Mouse (Mus musculus) midbrain, postnatal 0 days (tissue): Measurements from ENCODE around the gene Arrdc5. TPM values are rescaled to one million over a fixed set of nuclear protein-coding genes. Genes with fewer than 3 reads are reported as not detected.

Experiments
- ATAC-seq: fragments of 200-750 bp; cut with Nextera tagmentation; 2 replicates; pipeline ENCODE4 v1.8.0; 2017; ENCODE audit warnings: moderate number of reproducible peaks, mild to moderate bottlenecking, moderate TSS enrichment, moderate library complexity; ENCODE audit not compliant: low FRiP score
- DNase-seq: peaks from one replicate; pipeline ENCODE4 v3.0.0-alpha.2; 2015; ENCODE audit warnings: low spot score
- H3K27ac ChIP-seq: fragments of 300-500 bp; sonication (generic); 2 replicates; pipeline ENCODE4 v1.5.1; 2014; ENCODE audit warnings: low read depth, mild to moderate bottlenecking, low read length, mixed read lengths
- H3K27me3 ChIP-seq: fragments of 300-500 bp; sonication (generic); 2 replicates; pipeline ENCODE4 v1.6.1; 2014; ENCODE audit warnings: low read length, control low read depth, mixed read lengths; ENCODE audit not compliant: insufficient read depth
- H3K36me3 ChIP-seq: fragments of 300-500 bp; sonication (generic); 2 replicates; pipeline ENCODE4 v1.6.1; 2014; ENCODE audit warnings: low read length, control low read depth, mixed read lengths; ENCODE audit not compliant: insufficient read depth
- H3K4me1 ChIP-seq: fragments of 300-500 bp; sonication (generic); 2 replicates; pipeline ENCODE4 v1.6.1; 2014; ENCODE audit warnings: mild to moderate bottlenecking, control low read depth, antibody characterized with exemption, low read length, mixed read lengths; ENCODE audit not compliant: insufficient read depth
- H3K4me2 ChIP-seq: fragments of 300-500 bp; sonication (generic); 2 replicates; pipeline ENCODE4 v1.6.1; 2014; ENCODE audit warnings: low read depth, mild to moderate bottlenecking, low read length, mixed read lengths; ENCODE audit not compliant: poor library complexity, severe bottlenecking
- H3K4me3 ChIP-seq: fragments of 300-500 bp; sonication (generic); 2 replicates; pipeline ENCODE4 v1.5.1; 2014; ENCODE audit warnings: low read depth, mild to moderate bottlenecking, low read length, moderate library complexity
- H3K9ac ChIP-seq: fragments of 300-500 bp; sonication (generic); replicated peaks from 2 replicates; pipeline ENCODE4 v1.6.1; 2014; ENCODE audit warnings: mild to moderate bottlenecking, low read length, moderate library complexity, mixed read lengths; ENCODE audit not compliant: poor library complexity, severe bottlenecking
- H3K9me3 ChIP-seq: fragments of 300-500 bp; sonication (generic); 2 replicates; pipeline ENCODE4 v1.6.1; 2016; ENCODE audit warnings: low read length, control low read depth
- CTCF ChIP-seq: IDR thresholded peaks from 2 replicates; pipeline ENCODE4 v1.5.1; 2016; ENCODE audit warnings: antibody characterized with exemption, mild to moderate bottlenecking
- WGBS: fragments of 180-500 bp; shearing (Covaris S2); extraction: QIAGEN DNeasy Blood & Tissue Kit; methylation state at CpG from one replicate; pipeline ENCODE4 v1.1.7; 2014; 5-methylcytosine and 5-hydroxymethylcytosine counted together
- polyA plus RNA-seq: library from polyadenylated mRNA; unstranded; fragments of >200 nt; fragmentation: Nextera tagmentation; extraction: Ambion mirVana; gene quantifications from 2 replicates; pipeline ENCODE4 v1.2.1, GENCODE M21; 2015
- total RNA-seq: library from RNA; depleted of rRNA; stranded (reverse); fragments of >200 nt; gene quantifications from 2 replicates; pipeline ENCODE4 v1.2.3, GENCODE M21; 2014

Arrdc5 gene
- total and polyA plus RNA-seq, 2 experiments from 2014 or later, result not detected

GRCm38 (mm10) chr17:56303160-56303846 lies 3.2 kb upstream of the Arrdc5 start, which contains the start of gene Uhrf1:
Gene Uhrf1 (plus strand): TSS chr17:56303321.
- no peaks in the 10 kb centered on the region for H3K27me3 ChIP-seq
- peak within 1 kb of the TSS; percentile 60 for H3K4me3 ChIP-seq
- ATAC-seq, result peak; percentile 18
- peak; percentile 77 for DNase-seq
- H3K9me3 ChIP-seq, result no peaks in the 10 kb centered on the region
- no peak within 1 kb of the TSS for H3K27ac ChIP-seq
- TF ChIP-seq CTCF, result no peak
- 0 out of 2 replicates have a peak within 1 kb of the TSS, but pooled peaks have one; percentile 44 for H3K9ac ChIP-seq
- peak within 1 kb of the TSS; percentile 95 for H3K4me2 ChIP-seq
- under 1% methylated on average over 43 of the region's 43 CpGs for WGBS
- H3K36me3 ChIP-seq, result no peaks in the 10 kb centered on the region
- 0 out of 2 replicates have a peak, but pooled peaks cover 3% of the 10 kb centered on the region for H3K4me1 ChIP-seq

GRCm38 (mm10) chr17:56302363-56302996 lies 2.4 kb upstream of the Arrdc5 start:
- ATAC-seq (no peak), DNase-seq (peak; percentile 12)
- Histone ChIP-seq H3K4me2 (no peak overlapping the region), H3K9me3 (no peaks in the 10 kb centered on the region), H3K4me3 (no peak overlapping the region), H3K27me3 (no peaks in the 10 kb centered on the region), H3K27ac (no peak overlapping the region), H3K36me3 (no peaks in the 10 kb centered on the region), H3K4me1 (0 out of 2 replicates have a peak, but pooled peaks cover 3% of the 10 kb centered on the region), H3K9ac (no peak overlapping the region)
- TF ChIP-seq CTCF, result no peak
- WGBS, result 21% methylated on average over 13 of the region's 13 CpGs

GRCm38 (mm10) chr17:56298238-56298637 lies 1.8 kb downstream of the Arrdc5 start:
- H3K36me3 ChIP-seq, result no peaks in the 10 kb centered on the region
- 97% methylated on average over 1 of the region's 1 CpGs for WGBS
- no peak overlapping the region for H3K9ac ChIP-seq
- H3K4me2 ChIP-seq, result no peak overlapping the region
- TF ChIP-seq CTCF, result no peak
- ATAC-seq (no peak), DNase-seq (no peak)
- H3K9me3 ChIP-seq, result no peaks in the 10 kb centered on the region
- no peak overlapping the region for H3K27ac ChIP-seq
- 0 out of 2 replicates have a peak, but pooled peaks cover 4% of the 10 kb centered on the region for H3K27me3 ChIP-seq
- H3K4me3 ChIP-seq, result no peak overlapping the region
- H3K4me1 ChIP-seq, result no peaks in the 10 kb centered on the region

- Histone ChIP-seq H3K4me3 (no peak overlapping the region), H3K9ac (no peak overlapping the region), H3K36me3 (no peaks in the 10 kb centered on the region), H3K4me1 (no peaks in the 10 kb centered on the region), H3K4me2 (no peak overlapping the region), H3K9me3 (no peaks in the 10 kb centered on the region), H3K27me3 (0 out of 2 replicates have a peak, but pooled peaks cover 4% of the 10 kb centered on the region), H3K27ac (no peak overlapping the region)
- TF ChIP-seq CTCF, result no peak
- DNase-seq (no peak), ATAC-seq (no peak)
- WGBS, result 71% methylated on average over 1 of the region's 1 CpGs
Observed at GRCm38 (mm10) chr17:56296201-56296600, 3.9 kb downstream of the Arrdc5 start.

- Histone ChIP-seq H3K4me3 (no peak overlapping the region), H3K4me2 (no peak overlapping the region), H3K9me3 (no peaks in the 10 kb centered on the region), H3K27ac (no peak overlapping the region), H3K9ac (no peak overlapping the region), H3K36me3 (no peaks in the 10 kb centered on the region), H3K27me3 (0 out of 2 replicates have a peak, but pooled peaks cover 4% of the 10 kb centered on the region), H3K4me1 (no peaks in the 10 kb centered on the region)
- WGBS, result 89% methylated on average over 19 of the region's 19 CpGs
- no peak for TF ChIP-seq CTCF
- ATAC-seq, result no peak
- DNase-seq, result peak; percentile 77
Observed at GRCm38 (mm10) chr17:56294241-56294640, 5.8 kb downstream of the Arrdc5 start.

- no peak overlapping the region for H3K4me2 ChIP-seq
- no peak for DNase-seq
Observed at GRCm38 (mm10) chr17:56293291-56293690, 6.8 kb downstream of the Arrdc5 start.

More at GRCm38 (mm10) chr17:56293291-56293690, 6.8 kb downstream of the Arrdc5 start:
- Histone ChIP-seq H3K27me3 (0 out of 2 replicates have a peak, but pooled peaks cover 4% of the 10 kb centered on the region), H3K9me3 (no peaks in the 10 kb centered on the region), H3K4me1 (no peaks in the 10 kb centered on the region), H3K4me3 (no peak overlapping the region), H3K36me3 (no peaks in the 10 kb centered on the region), H3K27ac (no peak overlapping the region), H3K9ac (no peak overlapping the region)
- no peak for ATAC-seq
- WGBS, result 80% methylated on average over 1 of the region's 1 CpGs
- no peak for TF ChIP-seq CTCF
